Mouse (Mus musculus): ENCODE results near the gene Clstn1.

The Clstn1 gene

DNA sequence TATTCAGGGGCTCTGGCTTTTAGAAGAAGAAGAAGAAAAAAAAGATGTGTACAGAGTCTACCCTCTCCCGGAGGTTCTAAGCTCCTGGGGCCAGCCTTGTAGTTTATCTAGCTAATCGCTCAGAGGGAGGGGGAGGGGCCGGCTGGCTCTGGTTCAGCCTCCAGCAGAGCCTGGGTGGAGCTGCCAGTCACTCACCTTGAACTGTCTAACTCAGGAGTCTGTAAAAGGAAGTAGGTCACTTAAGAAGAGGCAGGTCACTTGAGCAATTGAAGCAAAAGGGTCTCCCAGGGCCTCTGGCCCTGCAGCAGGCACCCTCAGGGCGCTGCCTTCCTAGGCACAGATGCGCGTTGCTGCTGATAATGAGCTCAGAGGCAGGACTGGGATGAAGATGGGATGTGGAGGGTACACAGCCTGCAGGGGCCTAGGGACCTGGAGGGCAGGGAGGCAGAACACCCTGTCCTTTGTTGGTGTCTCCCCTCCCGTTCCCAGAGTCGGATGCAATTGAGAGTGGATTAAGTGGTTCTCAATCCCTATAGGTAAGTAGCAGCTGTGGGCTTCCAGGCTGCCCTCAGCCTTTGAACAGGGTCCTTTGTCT lies 18.7 kb upstream of the Clstn1 start:
- no peak for DNase-seq

DNA sequence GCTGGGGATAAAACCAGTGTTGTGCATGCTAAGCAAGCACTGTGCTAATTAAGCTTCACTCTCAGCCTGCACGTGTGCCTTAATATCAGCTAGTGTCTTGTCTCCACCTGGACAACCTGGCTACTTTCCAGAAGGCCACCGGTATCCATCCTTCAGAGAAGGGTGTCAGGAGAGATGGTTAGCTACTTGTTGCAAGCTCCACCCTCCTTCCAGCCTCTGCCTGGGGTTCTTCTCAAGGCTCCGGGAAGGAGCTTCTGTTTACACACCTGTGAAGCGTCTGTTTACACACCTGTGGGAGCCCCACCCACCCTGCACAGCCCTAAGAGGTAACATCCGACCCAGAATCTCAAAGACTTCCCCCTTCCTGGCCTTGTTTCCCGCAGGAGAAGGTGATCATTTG lies 17.6 kb upstream of the Clstn1 start:
- DNase-seq, result no peak

DNA sequence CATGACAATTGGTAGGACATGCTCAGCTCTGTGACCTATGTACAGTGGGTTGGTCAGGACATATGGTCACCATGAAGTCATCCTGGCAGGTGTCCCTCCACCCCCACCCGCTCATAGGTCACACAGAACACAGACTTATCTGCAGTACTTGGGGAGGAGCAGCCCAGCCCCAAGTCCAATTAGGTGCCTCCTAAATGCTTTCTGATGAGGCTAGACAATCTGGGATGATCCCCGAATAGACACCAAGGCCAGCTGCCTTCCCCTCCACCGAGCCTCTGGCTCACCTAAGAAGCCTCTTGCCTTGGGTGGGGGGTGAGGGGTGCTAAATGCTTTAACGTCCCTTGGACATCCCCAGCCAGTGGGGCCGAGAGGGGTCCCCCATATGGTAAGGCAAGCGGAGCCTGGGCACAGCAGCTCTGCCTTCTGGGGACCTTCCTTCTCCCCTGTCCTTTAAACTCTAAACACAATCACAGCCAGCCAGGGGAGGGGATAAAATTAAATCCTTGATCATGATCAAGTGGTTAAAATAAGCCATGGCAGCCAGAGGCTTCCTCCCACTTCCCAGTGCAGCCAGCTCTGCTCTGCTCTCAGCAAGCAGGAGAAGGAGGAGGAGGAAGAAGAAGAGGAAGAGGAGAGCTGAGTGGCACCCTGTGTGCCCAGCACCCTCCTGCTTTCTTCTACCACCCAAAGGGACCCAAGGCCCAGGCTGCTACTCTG lies 16.3 kb upstream of the Clstn1 start:
- no peak for DNase-seq

DNA sequence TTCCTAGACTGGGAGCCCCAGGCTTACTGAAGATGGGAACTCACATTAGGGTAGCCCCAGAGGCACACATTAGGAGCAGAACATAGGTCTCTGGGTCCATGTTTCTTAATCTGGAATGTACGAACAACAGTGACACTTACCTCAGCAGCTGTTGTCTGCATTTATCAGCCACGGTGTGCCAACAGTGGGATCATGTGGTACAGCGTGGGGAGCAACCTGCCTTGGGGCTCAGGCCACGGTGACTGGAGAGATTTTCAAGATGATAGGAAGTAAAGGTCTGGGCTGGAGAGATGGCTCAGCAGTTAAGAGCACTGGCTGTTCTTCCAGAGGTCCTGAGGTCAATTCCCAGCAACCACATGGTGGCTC lies 15.8 kb upstream of the Clstn1 start:
- no peak for DNase-seq

DNA sequence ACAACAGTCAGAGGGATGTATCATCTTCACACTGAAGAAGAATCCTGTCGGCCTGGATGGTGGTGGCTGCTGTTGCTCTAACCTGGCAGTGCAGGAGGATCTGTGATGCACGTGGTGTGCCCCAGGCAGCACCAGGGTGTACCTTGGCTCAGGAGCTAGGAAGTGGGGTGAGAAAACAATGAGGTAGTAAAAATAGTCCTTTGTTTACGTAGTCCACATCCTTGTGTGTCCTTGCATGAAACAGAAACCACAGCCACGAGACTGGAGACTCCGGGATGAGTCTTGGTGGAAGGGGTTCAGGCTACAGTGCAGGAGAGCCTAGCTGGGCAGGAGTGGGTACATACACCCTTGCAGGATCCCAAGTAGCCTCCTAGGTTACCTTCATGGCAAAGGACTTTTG lies 15.1 kb upstream of the Clstn1 start:
- DNase-seq, result no peak

DNA sequence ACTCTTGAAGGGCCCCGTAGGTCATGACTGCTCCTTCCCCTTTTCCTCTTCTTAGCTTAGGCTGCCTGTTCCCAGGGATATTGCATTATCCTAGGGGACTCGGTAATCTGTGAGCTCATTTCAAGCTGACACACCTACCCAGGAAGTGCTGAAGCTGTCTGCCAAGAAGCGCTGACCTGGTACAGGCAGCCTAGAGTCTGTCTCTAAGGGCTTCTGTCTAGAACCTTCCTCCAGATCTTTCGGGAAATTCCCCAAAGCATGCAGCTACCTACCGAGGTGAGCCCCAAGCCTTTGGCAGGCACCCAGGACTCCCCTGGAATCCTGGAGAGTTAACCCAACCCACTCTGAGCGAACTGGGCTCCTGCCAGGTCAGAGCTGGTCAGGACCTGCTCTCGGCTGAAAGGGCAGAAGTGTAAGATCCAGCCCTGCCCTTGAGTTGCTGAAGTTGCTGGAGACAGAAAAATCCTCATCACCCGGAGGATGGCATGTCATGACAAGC lies 14.6 kb upstream of the Clstn1 start:
- DNase-seq, result no peak

DNA sequence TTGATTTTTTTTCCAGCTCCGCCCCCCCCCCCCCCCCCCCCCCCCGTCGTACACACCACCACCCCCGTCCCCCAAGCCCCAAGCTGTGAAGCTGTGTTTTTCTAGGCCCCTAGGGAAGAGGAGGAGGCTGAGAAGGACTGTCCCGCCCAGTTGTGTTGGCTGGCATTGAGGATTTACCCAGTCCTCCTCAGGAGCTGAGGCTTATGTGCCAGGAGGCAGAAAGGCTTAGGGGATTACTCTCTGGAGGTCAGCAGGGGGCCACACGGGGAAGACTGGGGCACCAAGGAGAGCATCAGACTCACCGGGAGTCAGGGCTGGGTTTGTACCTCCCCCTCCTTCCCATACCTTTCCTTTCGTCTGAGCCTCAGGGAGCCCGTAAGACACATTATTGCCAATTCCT lies 13.8 kb upstream of the Clstn1 start:
- DNase-seq, result no peak

DNA sequence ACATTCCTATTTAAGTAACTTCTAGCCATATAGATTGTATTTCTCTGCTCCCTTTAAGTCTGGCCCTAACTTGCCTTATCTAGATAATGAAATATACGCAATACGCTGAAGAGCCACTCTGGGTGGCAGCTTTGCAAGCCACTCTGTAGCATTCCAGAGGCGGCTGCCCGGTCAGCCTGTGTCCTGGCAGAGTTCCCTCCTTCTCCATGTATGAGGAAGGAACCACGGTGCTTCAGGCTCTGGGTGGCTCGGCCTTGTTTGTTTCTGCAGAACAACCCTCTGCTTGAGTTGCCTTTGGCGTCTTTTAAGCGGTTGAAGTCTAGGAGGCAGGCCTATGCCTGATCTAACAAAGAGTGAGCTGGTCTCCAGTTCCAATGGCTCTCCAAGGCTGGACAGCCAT lies 13.4 kb upstream of the Clstn1 start:
- no peak for DNase-seq

DNA sequence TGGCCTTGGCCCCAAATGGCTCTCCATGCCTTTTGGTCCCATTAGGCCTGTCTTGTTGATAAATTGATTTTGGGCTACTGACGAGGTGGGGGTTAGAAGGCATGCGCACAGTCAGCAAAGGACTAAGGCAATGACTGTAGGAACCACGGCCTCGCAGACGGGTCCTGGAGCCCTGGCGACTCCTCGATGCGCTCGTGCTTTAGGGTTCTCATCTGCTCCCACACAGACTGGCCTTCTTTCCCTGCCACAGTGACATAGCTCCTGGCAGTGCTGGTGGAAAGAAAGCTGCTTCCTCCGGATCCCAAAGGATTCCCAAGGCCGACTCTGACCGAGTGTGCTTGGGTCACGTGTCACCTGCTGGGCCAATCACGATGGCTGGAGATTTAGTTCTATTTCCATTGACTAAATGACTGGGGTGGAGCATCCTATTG lies 11.9 kb upstream of the Clstn1 start:
- DNase-seq, result no peak

DNA sequence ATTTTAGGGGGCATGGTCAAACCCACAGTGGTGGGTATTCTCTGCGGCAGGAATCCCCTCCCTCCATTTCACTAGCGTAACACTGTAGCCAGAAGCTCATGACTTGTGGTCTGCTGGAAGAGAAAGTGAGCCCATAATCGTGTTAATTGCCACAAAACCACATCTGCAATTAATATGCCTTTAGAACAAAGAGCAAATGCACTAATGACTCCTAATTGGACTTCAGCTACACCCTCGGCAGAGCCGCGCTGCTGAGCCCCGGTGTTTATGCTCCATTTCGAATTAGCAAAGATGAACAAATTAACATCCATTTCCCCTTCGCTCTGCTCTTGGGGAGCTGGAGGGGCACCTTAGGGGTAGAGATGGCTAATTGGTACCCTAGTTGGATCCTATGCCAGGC lies 10.2 kb upstream of the Clstn1 start:
- DNase-seq, result no peak

DNA sequence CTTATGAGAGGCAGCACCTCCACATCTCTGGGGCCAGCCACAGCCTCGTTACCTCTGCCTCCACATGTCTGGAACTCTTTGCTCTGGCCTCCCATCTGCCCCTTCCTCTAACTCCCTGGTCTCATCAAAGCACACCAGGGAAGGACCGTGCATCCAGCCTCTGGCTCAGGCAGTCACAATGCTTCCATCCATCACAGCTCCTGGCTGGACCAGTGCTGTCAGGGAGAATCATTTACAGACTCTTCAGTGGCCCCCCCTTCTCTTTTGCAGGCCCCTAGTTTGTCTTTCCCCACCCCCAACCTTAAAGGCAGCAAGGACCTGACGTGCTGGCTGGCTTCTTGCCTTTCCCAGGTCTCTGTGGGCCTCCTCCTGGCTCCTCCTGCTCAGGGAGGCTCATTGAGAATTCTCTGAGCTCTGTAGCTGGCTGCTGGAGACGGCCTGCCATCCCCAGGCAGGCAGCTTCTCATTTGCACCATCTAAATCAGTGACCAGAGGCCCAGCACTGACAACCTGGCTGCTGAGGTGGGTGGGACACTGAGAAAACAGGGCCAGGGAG lies 9.2 kb upstream of the Clstn1 start:
- no peak for DNase-seq

DNA sequence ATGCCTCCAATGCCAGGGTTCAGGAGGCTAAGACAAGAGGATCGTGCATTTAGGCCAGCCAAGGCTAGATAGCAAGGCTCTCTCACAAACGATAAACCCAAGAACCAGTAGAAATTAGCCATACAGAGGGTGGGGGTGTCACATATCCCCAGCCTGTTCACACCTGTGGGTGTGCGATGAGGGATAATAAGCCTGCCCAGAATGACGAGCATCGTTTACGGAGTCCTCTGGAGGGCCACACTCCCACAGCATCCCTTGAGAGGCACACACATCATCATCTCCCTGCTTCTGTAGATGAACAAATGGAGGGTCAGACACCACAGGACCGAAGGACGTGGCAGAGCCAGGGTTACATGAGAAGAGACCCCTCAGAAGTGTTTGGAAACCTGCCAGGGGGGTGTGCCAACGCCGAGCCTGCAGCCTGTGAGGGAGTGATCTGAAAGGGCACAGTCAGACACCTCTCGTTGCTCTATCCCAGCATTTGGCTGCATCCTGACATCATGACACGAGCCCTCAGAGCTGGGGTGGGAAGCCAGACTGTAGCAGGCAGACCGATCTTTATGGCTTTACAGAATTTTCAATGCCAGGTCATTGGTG lies 8.1 kb upstream of the Clstn1 start:
- DNase-seq, result no peak

DNA sequence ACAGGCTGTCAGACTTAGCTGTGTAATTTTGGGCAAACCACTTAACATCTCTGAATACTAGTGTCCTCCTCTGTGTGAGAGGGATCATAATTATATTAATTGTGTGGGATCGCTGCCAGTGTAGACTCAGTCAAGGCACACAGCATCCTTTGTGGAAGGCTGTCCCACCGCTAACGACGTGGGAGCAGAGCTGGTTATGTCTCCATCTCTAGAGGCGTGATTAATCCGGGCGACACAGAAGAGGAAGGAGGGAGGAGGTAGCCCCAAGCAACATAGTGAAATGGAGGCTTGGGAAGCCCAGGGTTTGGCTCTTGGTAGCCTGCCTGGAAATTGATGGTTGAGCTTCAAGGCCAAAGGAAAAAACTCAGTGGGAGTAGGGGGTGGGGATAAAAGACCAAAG lies 7.4 kb upstream of the Clstn1 start:
- no peak for DNase-seq

DNA sequence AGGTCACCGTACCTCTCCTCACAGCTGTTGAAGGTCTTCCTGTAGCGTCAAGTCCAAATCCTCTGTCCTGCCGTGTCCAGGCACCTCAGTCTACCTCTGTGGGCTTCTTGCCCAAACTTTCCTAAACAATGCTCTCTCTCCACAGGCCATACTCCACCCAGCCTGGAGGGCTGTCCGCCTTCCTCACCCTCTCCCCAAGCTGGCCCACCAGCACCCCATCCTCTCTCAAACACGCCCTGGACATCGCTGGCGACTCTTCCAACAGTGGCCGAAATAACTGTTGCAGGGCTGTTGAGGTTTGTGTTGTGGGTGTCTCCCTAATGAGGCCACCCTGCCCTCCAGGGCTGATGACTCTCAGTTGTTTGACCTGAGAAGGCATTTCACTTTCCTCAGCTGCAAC lies 1.0 kb upstream of the Clstn1 start:
- no peak for DNase-seq

DNA sequence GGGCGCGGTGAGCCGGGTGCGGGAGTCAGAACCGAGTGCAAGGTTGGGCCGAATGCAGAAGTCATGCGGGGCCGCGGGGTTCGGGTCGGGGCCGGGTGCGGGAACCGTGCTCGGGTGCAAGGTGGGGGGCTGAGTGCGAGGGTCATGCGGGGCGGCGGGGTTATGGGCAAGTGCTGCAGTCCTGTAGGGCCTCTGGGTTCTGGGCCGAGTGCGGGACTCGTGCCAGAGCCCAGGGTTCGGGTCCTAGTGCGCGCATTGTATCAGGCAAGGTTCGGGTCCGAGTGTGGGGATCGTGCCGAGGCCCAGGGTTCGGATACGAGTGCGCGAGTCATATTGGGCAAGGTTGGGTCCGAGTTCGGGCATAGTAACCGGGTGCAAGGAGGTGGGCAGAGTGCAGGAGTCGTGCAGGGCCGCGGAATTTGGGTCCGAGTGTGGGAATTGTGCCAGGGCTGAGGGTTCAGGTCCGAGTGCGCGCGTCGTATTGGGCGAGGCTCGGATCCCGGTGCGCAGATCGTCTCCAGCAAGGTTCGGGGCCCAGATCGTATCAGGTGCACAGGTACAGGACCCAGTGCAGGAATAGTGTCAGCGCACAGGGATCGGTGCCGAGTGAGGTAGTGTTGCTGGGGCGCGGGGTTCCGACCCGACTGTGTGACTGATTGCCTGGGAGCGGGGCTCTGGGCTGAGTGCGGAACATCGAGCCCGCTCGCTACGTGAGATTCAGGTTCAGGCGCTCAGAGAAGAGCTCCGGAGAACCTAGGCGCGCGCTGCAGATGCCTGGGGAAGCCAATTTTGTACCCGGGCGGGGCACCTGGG lies 721 bp downstream of the Clstn1 start:
- DNase-seq, result peak; percentile 70

DNA sequence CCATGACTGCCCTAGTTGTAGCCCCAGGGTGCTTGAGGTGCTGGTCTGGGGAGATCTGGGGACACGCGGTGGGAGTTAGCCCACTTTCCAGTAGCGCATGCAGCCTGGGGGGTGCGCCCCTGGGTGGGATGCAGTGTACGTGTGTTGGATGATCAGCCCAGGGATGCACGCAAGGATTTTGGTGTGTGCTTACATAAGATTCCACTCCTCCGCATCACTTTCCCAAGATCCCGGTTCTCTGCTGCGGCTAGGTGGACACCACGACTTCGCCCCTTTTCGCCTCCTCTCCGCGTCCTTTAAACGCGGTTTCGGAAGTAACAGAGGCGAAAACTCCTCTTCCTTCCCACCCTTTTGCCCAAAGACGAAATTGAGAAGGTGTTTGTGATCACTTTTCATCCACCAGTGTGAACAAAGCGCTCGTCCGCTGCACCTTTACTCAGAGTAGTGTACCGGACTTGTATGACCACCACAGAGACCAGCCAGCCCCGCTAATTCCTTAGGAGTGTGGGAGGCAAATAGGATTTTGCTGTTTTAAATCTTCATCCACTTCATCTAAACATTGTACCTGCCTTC lies 1.4 kb downstream of the Clstn1 start:
- no peak for DNase-seq

DNA sequence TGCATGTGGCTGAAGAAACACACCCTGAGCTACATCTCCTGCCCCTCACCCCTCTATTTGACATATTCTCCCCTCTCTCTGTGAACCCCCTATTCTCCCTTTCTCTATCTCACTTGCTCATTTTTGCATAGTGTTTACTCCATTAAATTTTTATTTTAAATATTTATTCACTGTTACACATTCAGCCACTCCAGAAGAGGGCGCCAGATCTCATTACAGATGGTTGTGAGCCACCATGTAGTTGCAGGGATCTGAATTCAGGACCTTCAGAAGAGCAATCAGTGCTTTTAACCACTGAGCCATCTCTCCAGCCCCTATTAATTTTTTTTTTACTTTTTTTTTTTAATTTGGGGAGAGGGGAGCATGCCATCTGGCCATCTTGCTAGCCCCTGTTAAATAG lies 3.9 kb downstream of the Clstn1 start:
- DNase-seq, result no peak

DNA sequence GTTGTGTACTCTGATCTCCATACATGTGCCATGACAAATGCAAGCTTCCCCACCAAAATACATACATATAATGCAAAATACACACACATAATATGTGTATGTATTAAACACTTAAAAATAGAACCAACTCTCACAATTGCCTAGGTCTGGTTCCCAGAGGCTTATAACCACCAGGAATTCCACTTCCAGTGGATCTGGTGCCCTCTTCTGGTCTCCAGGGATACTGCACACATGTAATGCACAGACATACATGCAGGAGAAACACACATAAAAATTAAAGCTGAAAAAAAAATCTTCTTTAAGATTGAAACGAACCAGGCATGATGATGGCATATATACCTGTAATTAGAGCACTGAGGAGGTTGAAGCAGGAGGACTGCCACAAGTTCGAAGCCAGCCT lies 5.2 kb downstream of the Clstn1 start:
- no peak for DNase-seq

DNA sequence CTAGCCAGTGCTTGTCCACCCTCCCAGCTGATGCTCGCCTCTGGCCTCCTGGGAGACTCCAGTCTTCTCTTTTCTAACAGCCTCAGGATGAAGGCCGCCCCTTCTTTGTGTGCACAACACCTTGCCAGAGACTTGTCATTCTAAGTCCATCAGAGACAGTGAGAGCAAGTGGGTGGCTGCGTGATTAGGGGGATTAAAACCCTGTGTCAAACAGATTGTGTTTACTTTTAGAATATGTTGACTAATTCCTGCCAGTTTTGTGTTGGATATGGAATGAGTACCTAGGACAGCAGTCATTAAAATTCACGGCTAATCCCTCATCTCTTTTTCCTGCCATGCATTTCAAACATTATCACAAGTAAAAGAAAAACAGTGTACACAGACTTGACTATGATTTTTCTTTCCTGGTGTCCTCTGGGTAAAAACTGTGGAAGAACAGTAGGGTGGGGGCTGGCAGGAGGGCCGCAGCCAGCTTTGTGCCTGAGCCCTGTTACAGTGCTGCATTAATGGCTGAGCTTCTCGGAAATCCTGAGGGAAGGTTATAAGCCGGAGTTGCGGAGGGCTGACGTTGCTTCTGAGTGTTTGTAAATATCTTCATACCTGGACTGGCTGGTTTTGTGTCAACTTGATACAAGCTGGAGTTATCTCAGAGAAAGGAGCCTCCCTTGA lies 8.8 kb downstream of the Clstn1 start:
- no peak for DNase-seq

DNA sequence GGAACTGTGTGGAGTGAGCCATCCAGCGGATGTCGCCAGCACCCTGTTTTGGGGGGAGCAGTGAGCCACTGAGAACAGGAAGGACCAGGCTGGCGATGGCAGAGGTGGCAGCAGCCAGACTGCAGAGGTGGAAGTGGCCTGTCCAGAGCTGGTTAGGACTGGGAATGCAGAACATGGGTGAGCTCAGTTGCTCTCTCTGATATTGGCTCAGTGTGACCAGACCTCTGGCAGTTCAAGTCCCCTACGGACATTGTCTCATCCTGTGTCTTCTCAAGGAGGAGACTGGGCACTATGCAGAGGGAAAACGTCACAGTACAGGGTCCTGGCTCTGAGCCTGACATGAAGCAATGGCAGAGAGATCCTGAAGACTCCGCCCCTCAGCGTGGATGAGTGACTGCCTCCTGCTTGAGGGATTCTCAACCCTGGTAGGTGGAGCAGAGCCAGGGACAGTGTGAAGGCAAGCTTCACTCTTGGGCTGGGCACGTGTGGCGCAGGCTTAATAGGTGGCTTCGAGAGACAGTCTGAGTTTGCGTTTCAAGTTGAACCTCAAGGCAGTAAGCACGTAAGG lies 11.5 kb downstream of the Clstn1 start:
- DNase-seq, result no peak

DNA sequence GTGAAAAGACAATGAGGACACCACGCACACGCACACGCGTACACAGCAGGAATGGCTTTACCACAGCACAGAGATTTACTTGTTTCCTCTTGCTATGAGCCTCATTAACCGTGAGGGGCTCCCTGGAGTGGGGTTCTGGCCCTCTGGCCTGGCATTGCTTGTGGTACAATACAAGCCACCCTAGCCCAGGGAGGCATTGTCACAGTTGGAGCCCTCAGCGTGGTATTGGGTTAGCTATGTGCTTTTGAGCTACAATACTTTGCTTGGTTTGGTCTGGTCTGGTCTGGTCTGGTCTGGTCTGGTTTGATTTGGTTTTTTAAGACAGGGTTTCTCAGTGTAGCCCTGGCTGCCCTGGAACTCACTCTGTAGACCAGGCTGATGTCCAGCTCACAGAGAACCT lies 13.3 kb downstream of the Clstn1 start:
- no peak for DNase-seq

DNA sequence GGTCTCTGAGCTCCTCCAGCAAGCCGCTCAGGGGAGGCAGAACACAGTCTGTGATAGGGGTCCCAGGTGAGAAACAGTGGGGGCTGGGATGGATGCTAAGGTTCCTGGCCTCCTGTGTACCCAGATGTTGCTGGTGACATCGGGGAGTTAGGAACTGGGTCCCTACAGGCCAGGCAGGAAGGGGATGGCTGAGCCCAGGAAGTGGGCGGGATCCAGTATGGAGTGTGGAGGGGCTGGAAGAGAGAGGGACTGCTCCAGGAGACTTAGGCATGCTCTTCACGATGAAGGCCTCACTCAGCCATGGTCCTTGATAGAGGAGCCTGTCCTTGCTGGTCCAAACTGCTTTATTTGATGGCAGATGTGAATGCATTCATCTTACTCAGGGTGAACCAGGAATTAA lies 13.9 kb downstream of the Clstn1 start:
- no peak for DNase-seq
